Mouse (Mus musculus): Measurements from ENCODE around the gene Ptprd.

Gene Ptprd

DNA sequence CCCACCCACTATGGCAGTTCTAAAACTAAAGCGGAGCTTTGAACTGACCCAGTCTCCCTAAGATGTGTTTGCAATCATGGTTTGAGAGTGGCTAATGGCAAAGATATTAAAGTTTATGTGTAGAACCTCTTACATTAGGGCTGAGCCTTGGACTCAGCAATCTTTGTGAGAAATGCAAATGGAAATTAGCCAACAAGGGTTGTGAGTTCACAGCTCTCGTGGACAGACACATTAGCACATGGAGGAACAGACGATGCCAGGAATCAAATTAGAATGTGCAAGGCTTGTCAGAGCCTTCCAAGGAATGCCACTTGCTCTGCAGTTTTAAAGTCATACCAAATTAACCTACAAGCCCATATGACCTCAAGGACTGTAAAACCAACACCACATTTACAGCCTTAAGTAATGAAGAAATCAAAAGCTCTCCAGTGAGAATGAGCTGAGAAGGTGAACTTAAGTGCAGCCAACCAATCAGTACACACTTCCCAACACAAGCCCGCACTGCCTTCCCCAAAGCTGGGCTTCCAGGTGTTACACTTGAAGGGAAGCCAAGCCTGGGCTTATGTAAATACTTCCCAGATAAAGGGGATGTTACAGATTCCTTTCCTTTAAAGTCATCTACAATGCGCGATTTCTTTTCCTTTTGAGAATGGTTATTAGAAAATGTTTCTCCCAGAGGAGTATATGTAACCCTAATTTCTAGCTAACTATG lies 2258.3 kb downstream of the Ptprd start:
- in situ Hi-C loops (cut with MboI, MseI) = loop anchor here (5.0 kb wide), 1 partner anchor 51 kb away; no protein-coding TSS in a partner anchor

- in situ Hi-C loops (cut with MboI, MseI) = loop anchor here (5.0 kb wide), 1 partner anchor 48 kb away; no protein-coding TSS in a partner anchor
These were observed 2261.2 kb downstream of the Ptprd start for GRCm38 (mm10) chr4:75950582-75950981.

GRCm38 (mm10) chr4:75894871-75895270 lies 2316.9 kb downstream of the Ptprd start:
- in situ Hi-C loops (cut with MboI, MseI) = no loop called here

Measured in regulatory T cell (primary cell).